In genomic region chr16:4316094-4316474, GRCm38 (mm10) we compare ENCODE assay signal across 8 mouse cellular contexts.
DNase-seq lines count a peak whose midpoint lies in the region; ATAC-seq and TF ChIP-seq lines count a peak whose summit lies in the region.

No protein-coding gene starts in this region.

- H3K27ac ChIP-seq in intestine, postnatal 0 days (ENCODE audit: low read depth, low read length), result no peak overlapping the region
- H3K27ac ChIP-seq in midbrain, embryonic 14.5 days (replicated peaks; ENCODE audit: low read depth, low read length), result no peak overlapping the region

- WGBS in intestine, postnatal 0 days, result 27% methylated on average over 3 of the region's 3 CpGs
- 34% methylated on average over 3 of the region's 3 CpGs for WGBS in midbrain, embryonic 14.5 days

- H3K4me1 ChIP-seq in intestine, postnatal 0 days (replicated peaks; ENCODE audit: control insufficient read depth, insufficient read depth, low read length), result no peaks in the 10 kb centered on the region
- no peaks in the 10 kb centered on the region for H3K4me1 ChIP-seq in midbrain, embryonic 14.5 days (ENCODE audit: control insufficient read depth, insufficient read depth, low read length)

- no peak overlapping the region for H3K9ac ChIP-seq in intestine, postnatal 0 days (ENCODE audit: low read depth, low read length)
- no peak overlapping the region for H3K9ac ChIP-seq in midbrain, embryonic 14.5 days (replicated peaks; ENCODE audit: low read length)

- H3K36me3 ChIP-seq in intestine, postnatal 0 days (ENCODE audit: control insufficient read depth, insufficient read depth), result no peaks in the 10 kb centered on the region; the same call in 1 of the 2 replicates
- H3K36me3 ChIP-seq in midbrain, embryonic 14.5 days (ENCODE audit: control insufficient read depth, insufficient read depth, low read length), result no peaks in the 10 kb centered on the region

- H3K4me3 ChIP-seq in intestine, postnatal 0 days (ENCODE audit: low read depth, low read length), result no peak overlapping the region
- H3K4me3 ChIP-seq in midbrain, embryonic 14.5 days (replicated peaks; ENCODE audit: low read depth, low read length), result no peak overlapping the region

- H3K9me3 ChIP-seq in intestine, postnatal 0 days (ENCODE audit: control insufficient read depth), result no peaks in the 10 kb centered on the region
- no peaks in the 10 kb centered on the region for H3K9me3 ChIP-seq in midbrain, embryonic 14.5 days (ENCODE audit: control insufficient read depth, low read length)

- H3K4me2 ChIP-seq in intestine, postnatal 0 days (replicated peaks; ENCODE audit: low read depth), result no peak overlapping the region
- no peak overlapping the region for H3K4me2 ChIP-seq in midbrain, embryonic 14.5 days (ENCODE audit: low read length)

- ATAC-seq in intestine, postnatal 0 days, result peak; percentile 76
- ATAC-seq in midbrain, embryonic 14.5 days (ENCODE audit: low FRiP score, low TSS enrichment), result no peak; the same call in 1 of the 2 replicates

- no peaks in the 10 kb centered on the region for H3K27me3 ChIP-seq in intestine, postnatal 0 days (replicated peaks; ENCODE audit: control insufficient read depth, insufficient read depth, low read length)
- H3K27me3 ChIP-seq in midbrain, embryonic 14.5 days (ENCODE audit: control insufficient read depth, insufficient read depth, low read length), result no peaks in the 10 kb centered on the region

- DNase-seq in urinary bladder, adult 18-20 months (ENCODE audit: low spot score in 2 of 2), result peak; percentile 55 to 73
- no peak for DNase-seq in urinary bladder, postnatal 10 days (ENCODE audit: low spot score)
- DNase-seq in embryo, embryonic 10 days (ENCODE audit: low spot score), result peak; percentile 93
- DNase-seq in gastrocnemius, postnatal 25 days, result peak; percentile 78
- peak; percentile 78 for DNase-seq in left cerebral cortex, postnatal 4 days
- peak; percentile 85 for DNase-seq in midbrain, embryonic 14.5 days
- DNase-seq in spleen, adult 12 weeks (ENCODE audit: low spot score), result peak; percentile 47

- intact Hi-C loops in left cerebral cortex, postnatal 4 days (cut with DNase I), result loop anchor here (5.0 to 10.0 kb wide), 3 partner anchors 101 to 226 kb away; partner anchors contain the start of gene Srl

- TF ChIP-seq CTCF in intestine, postnatal 0 days (IDR thresholded peaks at IDR 0.05; ENCODE audit: low read depth), result peak; percentile 100
